Mouse (Mus musculus) stomach, postnatal 0 days (tissue): ENCODE measurements around the gene Zdhhc17. TPM values are rescaled to one million over a fixed set of nuclear protein-coding genes. Genes with fewer than 3 reads are reported as not detected.

Experiments used
- ATAC-seq: fragments of 200-750 bp; cut with Nextera tagmentation; 2 replicates; pipeline ENCODE4 v1.8.0; 2017; ENCODE audit not compliant: low FRiP score, low TSS enrichment
- DNase-seq: peaks from one replicate; pipeline ENCODE4 v3.0.0-alpha.2; 2016; ENCODE audit warnings: low spot score
- H3K27ac ChIP-seq: fragments of 300-500 bp; sonication (generic); replicated peaks from 2 replicates; pipeline ENCODE4 v1.5.1; 2014; ENCODE audit warnings: mild to moderate bottlenecking, control low read depth
- H3K27me3 ChIP-seq: fragments of 300-500 bp; sonication (generic); 2 replicates; pipeline ENCODE4 v1.6.1; 2014; ENCODE audit warnings: low read length; ENCODE audit not compliant: control insufficient read depth, insufficient read depth
- H3K36me3 ChIP-seq: fragments of 300-500 bp; sonication (generic); 2 replicates; pipeline ENCODE4 v1.6.1; 2014; ENCODE audit warnings: low read length, mixed read lengths; ENCODE audit not compliant: control insufficient read depth, insufficient read depth
- H3K4me1 ChIP-seq: fragments of 300-500 bp; sonication (generic); replicated peaks from 2 replicates; pipeline ENCODE4 v1.6.1; 2014; ENCODE audit warnings: antibody characterized with exemption; ENCODE audit not compliant: control insufficient read depth, insufficient read depth
- H3K4me2 ChIP-seq: fragments of 300-500 bp; sonication (generic); replicated peaks from 2 replicates; pipeline ENCODE4 v1.6.1; 2014; ENCODE audit warnings: low read depth, mild to moderate bottlenecking, control low read depth, moderate library complexity
- H3K4me3 ChIP-seq: fragments of 300-500 bp; sonication (generic); 2 replicates; pipeline ENCODE4 v1.5.1; 2014; ENCODE audit warnings: low read depth, low read length, control low read depth
- H3K9ac ChIP-seq: fragments of 300-500 bp; sonication (generic); 2 replicates; pipeline ENCODE4 v1.6.1; 2014; ENCODE audit warnings: mild to moderate bottlenecking, low read length, control low read depth, mixed read lengths
- H3K9me3 ChIP-seq: fragments of 300-500 bp; sonication (generic); 2 replicates; pipeline ENCODE4 v1.6.1; 2016; ENCODE audit warnings: low read length; ENCODE audit not compliant: control insufficient read depth
- CTCF ChIP-seq: IDR thresholded peaks from 2 replicates; pipeline ENCODE4 v1.5.1; 2016; ENCODE audit warnings: antibody characterized with exemption, low read depth, mild to moderate bottlenecking, moderate library complexity
- EP300 ChIP-seq: optimal IDR thresholded peaks from 2 replicates; pipeline ENCODE3; 2016; ENCODE audit warnings: antibody characterized with exemption
- WGBS: fragments of 180-500 bp; shearing (Covaris S2); extraction: QIAGEN DNeasy Blood & Tissue Kit; methylation state at CpG from one replicate; pipeline ENCODE4 v1.1.7; 2014; 5-methylcytosine and 5-hydroxymethylcytosine counted together
- polyA plus RNA-seq: library from polyadenylated mRNA; unstranded; fragments of >200 nt; fragmentation: Nextera tagmentation; extraction: Ambion mirVana; gene quantifications from 2 replicates; pipeline ENCODE4 v1.2.1, GENCODE M21; 2015

Zdhhc17 gene
- polyA plus RNA-seq, 1 experiment from 2014 or later: 6.1 TPM

DNA sequence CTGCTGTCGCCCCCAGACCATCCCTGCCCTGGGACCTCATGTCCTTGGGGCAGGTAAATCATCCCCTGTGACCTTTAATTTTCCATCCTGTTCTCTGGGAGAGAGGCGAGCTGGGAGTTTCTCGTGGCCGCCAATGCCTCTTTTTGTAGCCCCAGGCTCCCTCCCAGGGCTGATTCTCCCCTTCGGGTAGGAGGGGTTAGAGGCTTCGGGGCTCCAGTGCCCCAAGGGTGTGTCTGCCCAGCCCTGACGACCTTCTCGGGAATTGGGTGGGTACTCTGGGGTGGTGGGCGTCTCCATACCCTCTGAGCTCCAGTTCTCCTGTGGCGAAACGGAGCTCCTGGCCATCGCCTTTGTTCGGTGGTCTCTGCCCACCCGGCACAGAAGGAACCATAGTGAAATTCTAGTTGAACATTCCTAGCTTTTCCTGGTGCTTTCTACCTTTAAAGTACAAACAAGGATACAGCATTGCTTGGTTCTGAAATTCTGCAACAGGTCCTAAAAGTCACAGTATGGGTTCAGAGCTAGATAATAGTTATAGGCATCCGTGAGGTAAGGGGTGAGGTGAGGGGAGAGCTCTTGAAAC is 89.5 kb downstream of the Zdhhc17 start:
- 1% methylated on average over 15 of the region's 15 CpGs for WGBS
- ATAC-seq: no peak; the same call in 1 of the 2 replicates
- Histone ChIP-seq H3K9me3 (no peaks in the 10 kb centered on the region), H3K9ac (peak overlapping the region; percentile 81), H3K27me3 (no peaks in the 10 kb centered on the region), H3K4me1 (no peaks in the 10 kb centered on the region), H3K4me2 (peak overlapping the region; percentile 89), H3K36me3 (no peaks in the 10 kb centered on the region), H3K27ac (peak overlapping the region; percentile 96), H3K4me3 (peak overlapping the region; percentile 71)
- TF ChIP-seq EP300 (no peak), CTCF (no peak)
- DNase-seq: no peak

DNA sequence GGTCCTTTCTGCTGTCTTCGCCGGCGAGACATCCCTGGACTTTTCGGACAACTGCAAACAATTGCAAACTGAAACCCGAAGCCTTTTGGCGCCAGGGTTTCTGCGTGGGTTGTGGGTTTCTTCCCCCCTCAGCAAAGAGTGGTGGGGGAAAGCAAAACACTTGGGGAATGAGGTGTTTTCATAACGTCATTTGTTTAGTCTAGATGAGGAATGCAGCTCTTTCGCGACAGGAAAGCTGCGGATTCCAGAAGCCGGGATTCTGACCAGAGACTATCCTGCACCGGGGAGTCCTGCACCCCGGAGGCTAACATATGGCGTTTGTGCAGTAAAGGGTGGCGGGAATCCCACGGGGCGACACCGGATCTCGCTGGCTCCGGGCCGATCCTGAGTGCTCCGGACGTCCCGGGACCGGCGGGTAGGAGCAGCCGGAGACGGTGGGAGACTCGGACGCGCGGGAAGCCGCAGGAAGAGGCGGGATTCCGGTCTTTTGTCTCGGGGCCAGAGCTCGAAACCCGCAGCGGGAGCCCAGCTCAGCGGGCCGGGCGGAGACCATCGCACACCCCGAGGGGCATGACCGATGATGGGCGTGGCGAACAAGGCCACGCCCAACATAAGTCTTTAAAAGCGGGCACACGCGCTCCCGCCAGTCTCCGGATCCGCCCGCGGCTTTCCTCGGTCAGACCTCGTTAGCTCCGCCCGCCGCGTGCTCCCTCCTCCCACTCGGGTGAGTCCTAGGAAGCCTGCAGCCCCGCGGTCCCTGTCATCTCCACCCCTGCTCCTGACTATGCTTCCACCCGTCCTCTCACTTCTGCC is 90.2 kb downstream of the Zdhhc17 start, which contains the start of gene Csrp2:
Gene Csrp2, plus strand, starts transcription at position 259 of the 813 bp plus-strand sequence.
- Histone ChIP-seq H3K27ac (peak within 1 kb of the TSS; percentile 96), H3K9ac (peak within 1 kb of the TSS; percentile 81), H3K9me3 (no peaks in the 10 kb centered on the region), H3K4me2 (peak within 1 kb of the TSS; percentile 89), H3K4me1 (no peaks in the 10 kb centered on the region), H3K27me3 (no peaks in the 10 kb centered on the region), H3K36me3 (no peaks in the 10 kb centered on the region), H3K4me3 (peak within 1 kb of the TSS; percentile 71)
- under 1% methylated on average over 63 of the region's 67 CpGs for WGBS
- TF ChIP-seq EP300 (peak; percentile 75), CTCF (no peak)
- DNase-seq (peak; percentile 95), ATAC-seq (peak; percentile 89)

DNA sequence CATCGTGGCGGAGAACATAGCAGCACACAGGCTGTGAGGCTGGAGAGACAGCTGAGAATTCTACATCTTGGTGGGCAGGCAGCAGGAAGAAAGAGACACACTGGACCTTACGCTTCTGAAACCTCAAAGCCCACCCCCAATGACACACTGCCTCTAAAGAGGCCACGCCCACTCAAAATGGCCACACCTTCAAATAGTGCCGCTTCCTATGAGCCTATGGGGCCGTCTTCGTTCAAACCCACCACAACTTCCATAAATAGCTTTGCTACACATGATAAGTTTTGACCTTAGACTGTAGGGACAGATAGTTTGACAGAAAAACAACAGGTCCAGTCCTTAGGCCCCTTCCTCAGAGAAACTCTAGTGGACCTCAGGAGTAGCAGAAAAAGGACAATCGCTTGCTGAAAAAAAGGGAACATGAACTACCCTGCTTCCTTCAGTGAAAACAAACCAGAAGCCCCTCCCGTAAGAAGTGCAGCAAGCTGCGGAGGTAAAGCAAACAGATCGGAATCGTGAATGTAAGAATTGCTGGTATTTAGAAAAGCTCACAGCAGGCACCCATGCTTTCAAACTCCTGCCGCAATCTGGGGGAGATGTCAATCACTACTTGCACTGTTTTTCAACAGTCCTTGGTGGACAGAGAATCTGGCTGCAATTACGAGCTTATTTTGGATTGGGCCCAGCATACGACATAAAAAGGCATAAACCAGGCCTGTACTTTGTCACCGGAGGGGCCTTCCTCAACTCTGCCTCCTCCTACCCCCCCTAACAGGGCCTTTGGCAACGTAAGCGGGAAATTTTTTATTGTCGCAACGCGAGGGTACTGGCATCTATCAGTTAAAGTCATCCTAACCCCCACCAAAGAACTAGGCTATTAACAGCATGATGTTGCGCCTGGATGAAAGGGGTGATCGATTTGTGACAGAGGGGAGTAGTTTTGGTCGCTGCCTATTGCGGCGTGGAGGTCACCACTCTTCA is 91.2 kb downstream of the Zdhhc17 start:
- no peak for TF ChIP-seq EP300
- TF ChIP-seq CTCF: no peak
- WGBS: 23% methylated on average over 26 of the region's 26 CpGs
- Histone ChIP-seq H3K9ac (peak overlapping the region; percentile 81; the same call in 1 of the 2 replicates), H3K4me1 (no peaks in the 10 kb centered on the region), H3K4me2 (peak overlapping the region; percentile 89), H3K4me3 (peak overlapping the region; percentile 71), H3K9me3 (no peaks in the 10 kb centered on the region), H3K36me3 (no peaks in the 10 kb centered on the region), H3K27ac (peak overlapping the region; percentile 96), H3K27me3 (no peaks in the 10 kb centered on the region)
- ATAC-seq (no peak), DNase-seq (no peak)

DNA sequence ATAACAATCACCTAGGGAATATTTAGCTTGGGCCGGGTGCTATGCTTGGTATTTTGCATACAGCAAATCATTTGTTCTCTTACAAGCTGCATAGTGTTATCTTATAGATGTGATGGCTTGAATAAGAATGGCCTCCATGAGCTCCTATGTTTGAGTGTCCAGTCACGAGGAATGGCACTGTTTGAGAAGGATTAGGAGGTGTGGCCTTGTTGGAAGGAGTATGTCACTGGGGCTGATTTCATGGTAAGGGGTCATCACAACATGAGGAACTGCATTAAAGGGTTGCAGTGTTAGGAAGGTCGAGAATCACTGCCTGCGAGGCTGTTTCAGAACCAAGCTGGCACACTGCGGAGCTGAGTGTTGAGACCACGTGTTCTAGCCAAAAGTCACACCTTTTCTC is 92.4 kb downstream of the Zdhhc17 start:
- ATAC-seq: no peak
- Histone ChIP-seq H3K27ac (no peak overlapping the region), H3K9me3 (no peaks in the 10 kb centered on the region), H3K4me2 (no peak overlapping the region), H3K27me3 (no peaks in the 10 kb centered on the region), H3K36me3 (no peaks in the 10 kb centered on the region), H3K4me3 (no peak overlapping the region), H3K4me1 (no peaks in the 10 kb centered on the region), H3K9ac (no peak overlapping the region)
- no peak for TF ChIP-seq CTCF
- no peak for TF ChIP-seq EP300
- 95% methylated on average over 6 of the region's 6 CpGs for WGBS
- DNase-seq: no peak

DNA sequence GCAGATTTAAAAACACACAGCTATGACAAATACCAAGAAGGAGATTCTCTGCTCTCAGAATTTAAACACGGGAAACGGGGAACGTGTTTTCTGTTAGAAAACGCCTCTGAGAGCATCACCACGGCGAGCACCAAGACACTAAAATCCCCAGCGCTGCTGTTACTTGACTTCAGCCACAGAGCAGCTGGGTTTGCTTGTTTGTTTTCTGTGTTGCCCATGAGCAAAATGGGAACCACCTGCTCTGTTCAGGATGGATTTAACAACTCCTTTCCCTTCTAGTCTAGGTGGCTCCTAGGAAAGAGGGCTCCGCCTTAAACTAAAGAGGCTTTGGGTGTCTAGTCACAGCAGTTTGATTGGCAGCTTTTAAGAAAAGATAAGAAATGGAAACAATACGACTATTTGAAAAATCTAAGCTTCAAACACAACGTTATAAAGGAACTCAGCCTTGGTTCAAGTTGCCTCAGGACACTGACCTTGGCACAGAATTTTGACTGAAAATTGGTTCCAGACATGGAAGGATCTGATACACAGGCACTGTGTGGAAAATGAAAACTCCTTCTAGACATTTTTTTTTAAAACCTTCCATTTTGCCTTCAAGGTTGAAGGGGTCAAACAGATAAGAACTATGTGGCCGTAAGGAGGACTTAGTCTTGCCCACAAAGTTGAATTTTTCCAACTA is 93.1 kb downstream of the Zdhhc17 start:
- Histone ChIP-seq H3K27me3 (no peaks in the 10 kb centered on the region), H3K4me3 (no peak overlapping the region), H3K36me3 (no peaks in the 10 kb centered on the region), H3K9ac (no peak overlapping the region), H3K4me1 (no peaks in the 10 kb centered on the region), H3K27ac (no peak overlapping the region), H3K4me2 (no peak overlapping the region), H3K9me3 (no peaks in the 10 kb centered on the region)
- ATAC-seq (no peak), DNase-seq (no peak)
- WGBS: 66% methylated on average over 11 of the region's 11 CpGs
- TF ChIP-seq CTCF: no peak
- no peak for TF ChIP-seq EP300
